Mouse (Mus musculus): ENCODE measurements around the gene Ppp2r5c. TPM values are rescaled to one million over a fixed set of nuclear protein-coding genes. Genes with fewer than 3 reads are reported as not detected.

Gene Ppp2r5c
- polyA plus RNA-seq, 1 experiment = 59.4 TPM

GRCm38 (mm10) chr12:110417987-110418734 is 28.8 kb upstream of the Ppp2r5c start:
- no peak for TF ChIP-seq POLR2A (IDR thresholded peaks at IDR 0.05; ENCODE audit: borderline replicate concordance, control insufficient read depth, low read depth, low read length)
- TF ChIP-seq CTCF (IDR thresholded peaks at IDR 0.05; ENCODE audit: control insufficient read depth, insufficient read depth, low read length) = no peak
- Histone ChIP-seq H3K27ac (ENCODE audit: control insufficient read depth, insufficient read depth, low read depth, low read length, poor library complexity) (no peak overlapping the region), H3K4me1 (ENCODE audit: control insufficient read depth, insufficient read depth, low read length) (no peaks in the 10 kb centered on the region; the same call in 1 of the 2 replicates), H3K4me3 (replicated peaks; ENCODE audit: control insufficient read depth, low read depth, low read length) (no peak overlapping the region)
- WGBS = 54% methylated on average over 20 of the region's 20 CpGs

- TF ChIP-seq CTCF (IDR thresholded peaks at IDR 0.05; ENCODE audit: control insufficient read depth, insufficient read depth, low read length) (0 out of 2 replicates have a peak, but pooled peaks have one; percentile 14), POLR2A (IDR thresholded peaks at IDR 0.05; ENCODE audit: borderline replicate concordance, control insufficient read depth, low read depth, low read length) (no peak)
- WGBS = 31% methylated on average over 8 of the region's 8 CpGs
- no peak overlapping the region for H3K27ac ChIP-seq (ENCODE audit: control insufficient read depth, insufficient read depth, low read depth, low read length, poor library complexity)
- no peak overlapping the region for H3K4me3 ChIP-seq (replicated peaks; ENCODE audit: control insufficient read depth, low read depth, low read length)
- H3K4me1 ChIP-seq (ENCODE audit: control insufficient read depth, insufficient read depth, low read length) = no peaks in the 10 kb centered on the region; the same call in 1 of the 2 replicates
Measured at GRCm38 (mm10) chr12:110418735-110419350, 28.1 kb upstream of the Ppp2r5c start.

DNA sequence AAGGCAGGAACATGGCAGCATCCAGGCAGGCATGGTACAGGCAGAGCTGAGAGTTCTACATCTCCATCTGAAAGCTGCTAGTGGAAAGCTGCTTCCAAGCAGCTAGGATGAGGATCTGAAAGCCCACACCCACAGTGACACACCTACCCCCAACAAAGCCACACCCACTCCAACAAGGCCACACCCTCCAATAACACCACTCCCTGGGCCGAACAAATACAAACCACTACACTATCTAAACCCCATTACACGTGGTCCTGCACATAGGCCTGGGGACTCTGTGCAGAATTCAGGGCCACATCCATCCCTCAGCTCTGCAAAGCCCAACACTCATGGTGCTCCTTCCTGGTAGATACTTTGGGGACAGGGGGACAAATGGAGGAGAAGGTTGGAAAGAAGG is 27.0 kb upstream of the Ppp2r5c start:
- WGBS = 39% methylated on average over 2 of the region's 2 CpGs
- TF ChIP-seq POLR2A (IDR thresholded peaks at IDR 0.05; ENCODE audit: borderline replicate concordance, control insufficient read depth, low read depth, low read length) (no peak), CTCF (IDR thresholded peaks at IDR 0.05; ENCODE audit: control insufficient read depth, insufficient read depth, low read length) (no peak)

DNA sequence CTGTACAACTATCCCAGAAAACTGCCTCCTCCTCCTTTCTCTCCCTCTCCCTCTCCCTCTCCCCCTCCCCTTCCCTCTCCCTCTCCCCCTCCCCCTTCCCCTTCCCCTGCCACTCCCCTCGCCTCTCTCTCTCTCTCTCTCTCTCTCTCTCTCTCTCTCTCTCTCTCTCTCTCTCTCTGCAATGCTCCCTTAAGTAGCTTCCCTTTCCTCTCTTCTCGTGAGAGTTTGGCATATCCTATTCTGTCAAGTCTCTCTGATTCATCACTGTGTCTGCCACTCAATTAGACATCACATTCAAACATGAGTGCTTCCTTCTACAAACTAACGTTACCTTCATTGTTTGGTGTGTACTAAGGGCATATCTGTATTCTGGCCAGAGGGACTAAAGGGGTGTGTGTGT is 25.6 kb upstream of the Ppp2r5c start:
- no peak for TF ChIP-seq CTCF (IDR thresholded peaks at IDR 0.05; ENCODE audit: control insufficient read depth, insufficient read depth, low read length)
- no peak for TF ChIP-seq POLR2A (IDR thresholded peaks at IDR 0.05; ENCODE audit: borderline replicate concordance, control insufficient read depth, low read depth, low read length)

More for the DNA sequence above, 27.0 kb upstream of the Ppp2r5c start:
- Histone ChIP-seq H3K4me3 (replicated peaks; ENCODE audit: control insufficient read depth, low read depth, low read length) (no peak overlapping the region), H3K27ac (ENCODE audit: control insufficient read depth, insufficient read depth, low read depth, low read length, poor library complexity) (no peak overlapping the region), H3K4me1 (ENCODE audit: control insufficient read depth, insufficient read depth, low read length) (no peaks in the 10 kb centered on the region; the same call in 1 of the 2 replicates)

GRCm38 (mm10) chr12:110424008-110424704 is 22.8 kb upstream of the Ppp2r5c start:
- 80% methylated on average over 5 of the region's 5 CpGs for WGBS
- Histone ChIP-seq H3K27ac (ENCODE audit: control insufficient read depth, insufficient read depth, low read depth, low read length, poor library complexity) (no peak overlapping the region), H3K4me1 (ENCODE audit: control insufficient read depth, insufficient read depth, low read length) (no peaks in the 10 kb centered on the region), H3K4me3 (replicated peaks; ENCODE audit: control insufficient read depth, low read depth, low read length) (no peak overlapping the region)
- no peak for TF ChIP-seq CTCF (IDR thresholded peaks at IDR 0.05; ENCODE audit: control insufficient read depth, insufficient read depth, low read length)
- TF ChIP-seq POLR2A (IDR thresholded peaks at IDR 0.05; ENCODE audit: borderline replicate concordance, control insufficient read depth, low read depth, low read length) = no peak

More for the DNA sequence above, 25.6 kb upstream of the Ppp2r5c start:
- WGBS = 12% methylated on average over 3 of the region's 3 CpGs
- H3K4me1 ChIP-seq (ENCODE audit: control insufficient read depth, insufficient read depth, low read length) = no peaks in the 10 kb centered on the region; the same call in 1 of the 2 replicates
- H3K27ac ChIP-seq (ENCODE audit: control insufficient read depth, insufficient read depth, low read depth, low read length, poor library complexity) = no peak overlapping the region
- no peak overlapping the region for H3K4me3 ChIP-seq (replicated peaks; ENCODE audit: control insufficient read depth, low read depth, low read length)

GRCm38 (mm10) chr12:110426417-110427010 is 20.4 kb upstream of the Ppp2r5c start:
- 83% methylated on average over 13 of the region's 13 CpGs for WGBS
- no peaks in the 10 kb centered on the region for H3K4me1 ChIP-seq (ENCODE audit: control insufficient read depth, insufficient read depth, low read length)
- TF ChIP-seq CTCF (IDR thresholded peaks at IDR 0.05; ENCODE audit: control insufficient read depth, insufficient read depth, low read length) (no peak), POLR2A (IDR thresholded peaks at IDR 0.05; ENCODE audit: borderline replicate concordance, control insufficient read depth, low read depth, low read length) (no peak)
- no peak overlapping the region for H3K27ac ChIP-seq (ENCODE audit: control insufficient read depth, insufficient read depth, low read depth, low read length, poor library complexity)
- no peak overlapping the region for H3K4me3 ChIP-seq (replicated peaks; ENCODE audit: control insufficient read depth, low read depth, low read length)

DNA sequence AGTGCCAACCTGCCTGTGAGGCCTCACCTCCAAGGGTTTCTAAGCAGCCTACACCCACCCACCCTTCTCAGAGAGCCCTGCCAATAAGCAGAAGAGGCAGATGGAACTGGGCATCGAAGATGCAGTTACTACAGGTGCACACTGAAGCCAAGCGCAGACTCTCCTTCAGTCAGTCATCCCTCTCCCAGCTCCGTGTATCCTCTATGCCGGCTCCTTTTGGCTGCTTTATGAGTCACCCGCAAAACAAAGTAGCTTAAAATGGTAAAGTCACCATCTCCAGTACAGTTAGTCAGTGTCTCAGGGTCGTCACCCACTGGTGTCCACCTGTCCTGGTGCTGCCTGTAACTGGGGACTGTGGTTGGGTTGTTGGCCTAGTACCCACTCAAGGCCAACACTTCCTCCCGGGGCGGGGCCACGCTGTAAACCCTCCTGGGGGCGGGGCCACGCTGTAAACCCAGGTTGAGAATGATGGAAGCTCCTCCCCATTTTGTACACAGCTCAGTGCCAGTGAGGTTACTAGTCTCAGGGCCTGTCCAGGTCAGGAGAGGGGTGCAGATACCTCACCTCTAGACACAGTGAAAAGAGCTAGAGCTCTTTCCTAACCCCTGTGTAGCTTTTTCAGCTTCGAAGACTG is 17.5 kb upstream of the Ppp2r5c start:
- no peak overlapping the region for H3K4me3 ChIP-seq (replicated peaks; ENCODE audit: control insufficient read depth, low read depth, low read length)
- H3K27ac ChIP-seq (ENCODE audit: control insufficient read depth, insufficient read depth, low read depth, low read length, poor library complexity) = no peak overlapping the region
- TF ChIP-seq POLR2A (IDR thresholded peaks at IDR 0.05; ENCODE audit: borderline replicate concordance, control insufficient read depth, low read depth, low read length) (no peak), CTCF (IDR thresholded peaks at IDR 0.05; ENCODE audit: control insufficient read depth, insufficient read depth, low read length) (no peak)
- 62% methylated on average over 12 of the region's 12 CpGs for WGBS
- H3K4me1 ChIP-seq (ENCODE audit: control insufficient read depth, insufficient read depth, low read length) = no peaks in the 10 kb centered on the region

All from bone marrow, adult 2 months (tissue).